Mouse (Mus musculus) C2C12 (cell line): ENCODE data around the gene 4930435E12Rik.

Experiments used
- CEBPB ChIP-seq: IDR thresholded peaks from one replicate; pipeline ENCODE4 v1.6.1; 2011; ENCODE audit warnings: low read depth, mild to moderate bottlenecking, control low read depth, moderate library complexity
- CTCF ChIP-seq: IDR thresholded peaks from one replicate; pipeline ENCODE4 v1.5.1; 2011; ENCODE audit not compliant: control insufficient read depth, insufficient read depth, insufficient read length
- MYOG ChIP-seq: IDR thresholded peaks from one replicate; pipeline ENCODE4 v1.6.1; 2011; ENCODE audit not compliant: control insufficient read depth, insufficient read length; ENCODE audit errors: extremely low read depth
- USF1 ChIP-seq: IDR thresholded peaks from one replicate; pipeline ENCODE4 v1.6.1; 2011; ENCODE audit warnings: low read depth, mild to moderate bottlenecking, control low read depth, moderate library complexity

GRCm38 (mm10) chr16:38810196-38810595 is 18.4 kb downstream of the 4930435E12Rik start:
- TF ChIP-seq CTCF: no peak
- TF ChIP-seq USF1: no peak
- TF ChIP-seq MYOG: no peak
- TF ChIP-seq CEBPB: no peak
